Mouse (Mus musculus) midbrain, embryonic 16.5 days (tissue): ENCODE results near the gene Il21r. TPM values are rescaled to one million over a fixed set of nuclear protein-coding genes. Genes with fewer than 3 reads are reported as not detected.

Source experiments
- ATAC-seq: fragments of 200-750 bp; cut with Nextera tagmentation; 2 replicates; pipeline ENCODE4 v1.8.0; 2017; ENCODE audit warnings: moderate TSS enrichment
- H3K27ac ChIP-seq: fragments of 300-500 bp; sonication (generic); 2 replicates; pipeline ENCODE4 v1.5.1; 2014; ENCODE audit warnings: mild to moderate bottlenecking, low read length, mixed read lengths
- H3K27me3 ChIP-seq: fragments of 300-500 bp; sonication (generic); 2 replicates; pipeline ENCODE4 v1.6.1; 2014; ENCODE audit warnings: low read depth, low read length, mixed read lengths; ENCODE audit not compliant: control insufficient read depth, insufficient read depth
- H3K36me3 ChIP-seq: fragments of 300-500 bp; sonication (generic); 2 replicates; pipeline ENCODE4 v1.6.1; 2014; ENCODE audit warnings: mild to moderate bottlenecking, low read length, moderate library complexity, mixed read lengths; ENCODE audit not compliant: control insufficient read depth, insufficient read depth
- H3K4me1 ChIP-seq: fragments of 300-500 bp; sonication (generic); 2 replicates; pipeline ENCODE4 v1.6.1; 2014; ENCODE audit warnings: mild to moderate bottlenecking, low read length, mixed read lengths; ENCODE audit not compliant: control insufficient read depth, insufficient read depth
- H3K4me2 ChIP-seq: fragments of 300-500 bp; sonication (generic); 2 replicates; pipeline ENCODE4 v1.6.1; 2014; ENCODE audit warnings: mild to moderate bottlenecking, low read length, mixed read lengths
- H3K4me3 ChIP-seq: fragments of 300-500 bp; sonication (generic); 2 replicates; pipeline ENCODE4 v1.5.1; 2014; ENCODE audit warnings: low read depth, mild to moderate bottlenecking, low read length, moderate library complexity, mixed read lengths
- H3K9ac ChIP-seq: fragments of 300-500 bp; sonication (generic); 2 replicates; pipeline ENCODE4 v1.6.1; 2014; ENCODE audit warnings: low read depth, low read length, mixed read lengths
- H3K9me3 ChIP-seq: fragments of 300-500 bp; sonication (generic); replicated peaks from 2 replicates; pipeline ENCODE4 v1.6.1; 2014; ENCODE audit warnings: mild to moderate bottlenecking, low read length, mixed read lengths; ENCODE audit not compliant: control insufficient read depth, poor library complexity, severe bottlenecking
- WGBS: fragments of 180-500 bp; shearing (Covaris S2); extraction: QIAGEN DNeasy Blood & Tissue Kit; methylation state at CpG from one replicate; pipeline ENCODE4 v1.1.7; 2014; 5-methylcytosine and 5-hydroxymethylcytosine counted together
- polyA plus RNA-seq: library from polyadenylated mRNA; unstranded; fragments of >200 nt; fragmentation: Nextera tagmentation; extraction: Ambion mirVana; gene quantifications from 2 replicates; pipeline ENCODE4 v1.2.1, GENCODE M21; 2015

Gene Il21r
- polyA plus RNA-seq, 1 experiment from 2014 or later, result 0.28 TPM

DNA sequence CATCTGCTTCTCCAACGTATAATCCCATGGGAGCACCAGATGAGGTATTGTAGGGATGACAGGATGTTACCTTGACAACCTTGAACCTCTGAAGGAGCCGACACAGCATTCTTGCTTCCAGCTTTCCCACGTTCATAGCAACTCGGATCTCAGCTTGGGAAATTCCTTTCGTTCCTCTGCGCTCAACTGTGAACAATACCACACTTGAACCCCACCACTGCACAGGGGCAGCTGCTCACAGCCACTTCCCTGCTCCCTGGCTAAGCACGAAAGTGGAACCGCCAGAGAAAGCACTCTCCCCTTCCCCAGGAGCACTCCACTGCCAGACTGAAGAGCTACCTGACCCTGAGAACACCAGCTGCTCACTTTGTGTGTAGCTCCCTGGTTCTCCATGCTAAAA is 75.5 kb downstream of the Il21r start:
- no peak overlapping the region for H3K4me2 ChIP-seq
- peaks cover 53% of the 10 kb centered on the region for H3K36me3 ChIP-seq
- H3K4me1 ChIP-seq, result no peaks in the 10 kb centered on the region
- ATAC-seq, result no peak
- no peaks in the 10 kb centered on the region for H3K9me3 ChIP-seq
- no peaks in the 10 kb centered on the region for H3K27me3 ChIP-seq
- WGBS, result 48% methylated on average over 8 of the region's 8 CpGs
- H3K9ac ChIP-seq, result no peak overlapping the region; the same call in 1 of the 2 replicates
- H3K4me3 ChIP-seq, result no peak overlapping the region
- H3K27ac ChIP-seq, result no peak overlapping the region

- H3K9me3 ChIP-seq, result no peaks in the 10 kb centered on the region
- no peaks in the 10 kb centered on the region for H3K4me1 ChIP-seq
- H3K27me3 ChIP-seq, result no peaks in the 10 kb centered on the region
- H3K4me2 ChIP-seq, result no peak overlapping the region
- H3K36me3 ChIP-seq, result peaks cover 43% of the 10 kb centered on the region
- 55% methylated on average over 9 of the region's 9 CpGs for WGBS
- H3K9ac ChIP-seq, result no peak overlapping the region
- H3K27ac ChIP-seq, result no peak overlapping the region
- ATAC-seq, result no peak
- H3K4me3 ChIP-seq, result no peak overlapping the region
These were observed 76.7 kb downstream of the Il21r start for GRCm38 (mm10) chr7:125679936-125680335.

Other genes starting within 250 kb of the Il21r start
- gene Kdm8, start 158.8 kb upstream of the Il21r start, polyA plus RNA-seq, result 3.9 and 4.1 TPM in 2 replicates
- 85.5 and 86.6 TPM in 2 replicates for gene Nsmce1, start 111.8 kb upstream of the Il21r start, polyA plus RNA-seq
- 5.1 and 5.2 TPM in 2 replicates for gene Il4ra, start 51.3 kb upstream of the Il21r start, polyA plus RNA-seq
- gene Gtf3c1, start 104.4 kb downstream of the Il21r start, polyA plus RNA-seq, result 30.5 and 31.4 TPM in 2 replicates
- 6.4 and 9.3 TPM in 2 replicates for gene D430042O09Rik, start 104.5 kb downstream of the Il21r start, polyA plus RNA-seq